Mouse (Mus musculus) megakaryocyte, embryonic 14.5 days (primary cell): Measurements from ENCODE around the gene Rpap1. TPM values are rescaled to one million over a fixed set of nuclear protein-coding genes. Genes with fewer than 3 reads are reported as not detected.
A peak's percentile ranks its signal among the peaks of the same experiment; 100 is the strongest.
"Not testable (repeated sequence)": the region's sequence is repeated elsewhere in the genome, so short reads cannot be mapped to it uniquely, and the experiment has no call there.

ENCODE experiments used
- H3K27me3 ChIP-seq: replicated peaks from 2 replicates; pipeline ENCODE3; 2012; ENCODE audit warnings: inconsistent platforms
- H3K36me3 ChIP-seq: replicated peaks from 2 replicates; pipeline ENCODE3; 2012; ENCODE audit warnings: low read length, inconsistent platforms, mixed read lengths
- H3K4me1 ChIP-seq: 2 replicates; pipeline ENCODE4 v1.6.1; 2012; ENCODE audit warnings: inconsistent platforms
- H3K4me3 ChIP-seq: replicated peaks from 2 replicates; pipeline ENCODE3; 2012; ENCODE audit warnings: moderate library complexity, mild to moderate bottlenecking, inconsistent platforms
- H3K9me3 ChIP-seq: 2 replicates; pipeline ENCODE4 v1.6.1; 2012; ENCODE audit warnings: inconsistent platforms
- FLI1 ChIP-seq: IDR thresholded peaks from 2 replicates; pipeline ENCODE4 v1.6.1; 2012; ENCODE audit warnings: low read length, inconsistent platforms, mixed read lengths
- GATA1 ChIP-seq: IDR thresholded peaks from 3 replicates; pipeline ENCODE4 v1.6.1; 2012; ENCODE audit warnings: mixed read lengths, low read length, inconsistent platforms, borderline replicate concordance
- polyA plus RNA-seq: library from polyadenylated mRNA; stranded (reverse); fragments of >175 nt; gene quantifications from 2 replicates; pipeline ENCODE4 v1.2.3, GENCODE M21; 2012; ENCODE audit warnings: low replicate concordance; ENCODE audit not compliant: insufficient read depth

Gene Rpap1
- polyA plus RNA-seq, 1 experiment = 8.7 TPM

DNA sequence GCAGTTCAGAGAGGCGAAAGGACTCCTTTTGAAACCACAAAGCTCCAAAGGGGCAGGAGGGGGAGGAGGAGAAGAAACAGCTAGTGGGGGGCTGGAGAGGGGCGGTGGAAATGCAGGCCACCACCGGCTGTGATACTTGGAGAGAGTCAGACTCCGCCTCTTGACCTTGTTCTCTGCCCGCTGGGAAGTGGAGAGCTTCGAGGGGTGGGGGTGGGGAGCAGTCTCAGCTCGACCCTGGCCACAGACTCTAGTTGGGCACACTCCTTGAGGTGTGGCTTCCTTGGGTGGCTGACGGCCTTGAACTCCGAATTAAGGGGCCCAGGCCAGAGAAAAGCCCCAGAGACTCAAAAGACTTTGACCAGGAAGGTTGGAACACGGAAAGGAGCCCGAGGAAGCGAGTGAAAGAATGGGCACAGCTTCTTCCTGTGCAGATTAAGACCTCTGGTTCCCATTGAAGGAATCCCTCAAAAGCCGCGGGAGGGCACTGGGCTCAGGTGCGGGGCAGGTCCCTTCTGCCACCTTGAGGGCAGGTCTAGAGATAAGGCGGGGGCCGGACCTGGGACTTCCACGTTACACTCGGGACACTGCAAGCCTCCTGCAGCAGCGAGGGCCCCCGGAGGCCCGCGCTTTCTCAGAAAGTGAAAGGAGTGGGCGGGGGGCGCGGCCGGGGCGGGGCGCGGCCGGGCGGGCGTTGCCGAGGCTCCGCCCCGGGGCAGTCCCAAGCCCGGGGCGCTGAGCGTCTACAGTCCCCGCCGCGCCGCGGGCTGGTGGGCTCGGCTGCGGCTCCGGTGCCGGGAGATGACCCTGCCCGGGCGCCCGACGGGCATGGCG lies 45.5 kb downstream of the Rpap1 start, which contains the start of gene Itpka:
TSS of gene Itpka (plus strand) at position 757 of the 831 bp plus-strand sequence.
- no peaks in the 10 kb centered on the region for H3K36me3 ChIP-seq
- peaks cover 47% of the 10 kb centered on the region for H3K27me3 ChIP-seq
- H3K4me3 ChIP-seq = peak within 1 kb of the TSS; percentile 97
- no peaks in the 10 kb centered on the region for H3K9me3 ChIP-seq
- TF ChIP-seq FLI1 (no peak), GATA1 (no peak)
- peaks cover 48% of the 10 kb centered on the region for H3K4me1 ChIP-seq

DNA sequence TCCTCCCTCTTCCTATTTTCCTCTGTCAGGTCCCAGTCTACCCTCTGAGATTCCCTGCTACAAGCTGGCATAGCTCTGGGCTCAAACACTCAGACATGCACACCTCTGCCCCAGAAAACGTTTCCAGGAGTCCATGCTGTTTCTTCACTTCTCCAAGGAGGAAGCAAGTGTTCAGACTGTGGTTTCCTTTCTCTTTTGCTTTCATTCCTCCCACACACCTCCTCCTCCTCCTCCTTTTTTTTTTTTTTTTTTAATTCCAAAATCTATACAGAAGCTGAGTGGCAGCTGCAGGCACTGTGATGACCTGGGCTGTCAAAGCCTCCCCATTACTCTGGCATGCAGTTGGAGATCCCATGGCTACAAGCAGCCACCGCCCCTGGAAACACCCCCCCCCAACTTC lies 46.8 kb downstream of the Rpap1 start:
- H3K9me3 ChIP-seq = no peaks in the 10 kb centered on the region
- peaks cover 2% of the 10 kb centered on the region for H3K36me3 ChIP-seq
- TF ChIP-seq FLI1 (no peak), GATA1 (no peak)
- H3K4me1 ChIP-seq = peaks cover 48% of the 10 kb centered on the region
- peak overlapping the region; percentile 97 for H3K4me3 ChIP-seq
- H3K27me3 ChIP-seq = peaks cover 39% of the 10 kb centered on the region

DNA sequence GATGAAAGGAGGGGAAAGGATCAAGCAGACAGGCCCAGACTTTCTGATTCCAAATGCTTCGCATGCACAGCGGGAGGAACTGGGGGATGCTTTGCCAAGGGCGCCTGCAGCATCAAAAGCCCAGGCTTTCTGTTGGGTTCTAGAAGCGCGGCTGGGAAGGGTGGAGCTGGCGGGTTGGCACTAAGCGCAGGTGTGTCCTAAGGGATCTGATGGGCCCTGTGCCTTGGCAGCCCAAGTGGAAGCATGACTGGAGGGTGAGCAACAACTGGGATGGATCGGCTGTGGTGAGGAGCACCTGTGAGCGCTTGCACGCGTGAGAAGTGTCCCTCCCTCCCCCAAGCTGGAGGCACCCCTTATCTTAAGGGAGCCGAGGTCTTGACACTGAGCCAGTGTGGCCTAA lies 50.2 kb downstream of the Rpap1 start:
- Histone ChIP-seq H3K36me3 (peaks cover 37% of the 10 kb centered on the region), H3K27me3 (peaks cover 13% of the 10 kb centered on the region), H3K4me3 (no peak overlapping the region), H3K9me3 (no peaks in the 10 kb centered on the region), H3K4me1 (peaks cover 21% of the 10 kb centered on the region)
- no peak for TF ChIP-seq GATA1
- TF ChIP-seq FLI1 = no peak

DNA sequence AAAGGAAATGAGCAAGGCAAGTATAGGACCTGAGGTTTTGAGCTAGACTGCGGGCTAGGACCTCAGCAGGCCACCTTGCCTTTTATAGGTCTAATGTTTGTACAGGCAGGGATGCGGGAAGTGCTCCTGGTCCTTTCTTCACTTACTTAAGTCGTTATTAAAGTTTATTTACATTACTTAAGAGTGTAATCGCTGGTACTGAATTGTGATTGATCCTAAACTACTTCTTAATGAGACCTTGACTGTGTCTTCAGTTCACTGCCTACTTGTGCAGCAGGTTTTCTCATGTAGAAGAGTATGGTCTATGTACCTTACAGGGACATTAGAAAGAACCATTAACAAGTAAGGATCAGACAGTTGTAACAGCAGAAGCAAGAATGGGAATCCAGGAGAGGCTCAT lies 56.6 kb downstream of the Rpap1 start:
- no peaks in the 10 kb centered on the region for H3K27me3 ChIP-seq
- no peaks in the 10 kb centered on the region for H3K9me3 ChIP-seq
- H3K36me3 ChIP-seq = peaks cover 97% of the 10 kb centered on the region
- no peaks in the 10 kb centered on the region for H3K4me1 ChIP-seq
- H3K4me3 ChIP-seq = no peak overlapping the region
- TF ChIP-seq FLI1 (no peak), GATA1 (no peak)

DNA sequence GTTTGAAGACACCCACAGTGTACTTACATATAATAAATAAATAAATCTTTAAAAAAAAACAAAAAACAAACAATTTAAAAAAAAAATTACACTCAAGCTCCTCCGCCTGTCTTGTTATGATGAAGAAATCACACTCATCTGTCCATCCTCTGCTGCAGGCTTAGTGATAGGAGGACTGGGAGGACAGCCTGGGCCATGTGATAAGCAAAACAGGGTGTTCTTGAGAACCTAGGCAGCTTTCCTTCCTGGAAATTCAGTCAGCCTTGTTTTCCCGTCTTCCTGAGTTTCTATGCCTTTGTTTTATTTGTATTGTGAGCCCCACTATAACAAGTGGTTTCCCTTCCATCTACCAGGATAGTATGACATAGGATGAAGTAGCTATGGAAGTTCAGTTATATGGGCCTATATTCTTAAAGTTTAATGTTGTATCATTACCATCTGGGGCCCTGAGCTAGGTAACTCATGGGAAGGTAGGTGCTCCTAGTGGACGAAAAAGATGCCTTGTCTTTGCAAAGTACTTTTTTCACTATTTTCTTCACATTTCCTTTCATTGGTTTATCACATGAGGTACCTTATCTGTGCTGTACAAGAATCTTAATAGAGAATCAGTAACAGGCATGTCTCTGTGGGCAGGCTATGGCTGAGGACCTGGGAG lies 59.4 kb downstream of the Rpap1 start:
- H3K9me3 ChIP-seq = no peaks in the 10 kb centered on the region
- TF ChIP-seq GATA1 (no peak), FLI1 (no peak)
- peaks cover 91% of the 10 kb centered on the region for H3K36me3 ChIP-seq
- no peaks in the 10 kb centered on the region for H3K27me3 ChIP-seq
- no peak overlapping the region for H3K4me3 ChIP-seq
- no peaks in the 10 kb centered on the region for H3K4me1 ChIP-seq

DNA sequence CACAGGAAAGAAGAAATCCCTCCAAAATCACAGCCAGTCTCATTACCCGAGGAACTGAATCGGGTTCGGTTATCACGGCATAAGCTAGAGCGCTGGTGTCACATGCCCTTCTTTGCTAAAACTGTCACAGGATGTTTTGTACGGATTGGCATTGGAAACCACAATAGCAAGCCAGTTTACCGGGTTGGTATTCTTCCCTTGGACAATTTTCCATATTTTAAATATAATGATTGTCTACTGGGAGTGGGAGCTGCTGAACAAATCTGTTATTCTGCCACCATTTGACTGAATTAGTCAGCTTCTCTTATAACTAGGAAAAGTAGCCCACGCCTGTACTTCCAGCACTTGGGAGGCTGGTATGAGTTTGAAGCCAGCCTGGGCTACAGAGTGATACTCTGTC lies 66.3 kb downstream of the Rpap1 start:
- Histone ChIP-seq H3K9me3 (no peaks in the 10 kb centered on the region), H3K4me3 (no peak overlapping the region), H3K27me3 (no peaks in the 10 kb centered on the region), H3K36me3 (peaks cover 90% of the 10 kb centered on the region), H3K4me1 (no peaks in the 10 kb centered on the region)
- TF ChIP-seq FLI1 = no peak
- TF ChIP-seq GATA1 = no peak

DNA sequence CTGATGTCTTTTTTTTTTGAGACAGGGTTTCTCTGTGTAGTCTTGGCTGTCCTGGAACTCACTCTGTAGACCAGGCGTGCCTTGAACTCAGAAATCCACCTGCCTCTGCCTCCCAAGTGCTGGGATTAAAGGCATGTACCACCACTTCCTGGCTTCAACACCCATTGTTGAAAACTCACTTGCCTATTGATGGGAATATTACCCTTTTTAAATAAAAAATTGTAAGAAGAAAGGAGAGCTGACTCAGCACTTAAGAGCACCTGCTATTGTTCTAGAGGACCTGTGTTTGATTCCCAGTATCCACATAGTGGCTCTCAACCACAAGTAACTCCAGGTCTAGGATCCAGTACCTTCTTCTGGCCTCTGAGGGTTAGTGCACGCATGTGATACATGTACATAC lies 71.5 kb downstream of the Rpap1 start:
- not testable (repeated sequence) for H3K27me3 ChIP-seq, H3K9me3 ChIP-seq, H3K4me1 ChIP-seq, H3K4me3 ChIP-seq
- peaks cover 91% of the 10 kb centered on the region for H3K36me3 ChIP-seq

Other genes with a start within 250 kb of the Rpap1 start
- 0.01 TPM in 1 of 2 replicates, not detected in the other for gene Exd1, start 239.9 kb downstream of the Rpap1 start, polyA plus RNA-seq
- 9.7 and 15.1 TPM in 2 replicates for gene Chp1, start 239.8 kb downstream of the Rpap1 start, polyA plus RNA-seq
- 1.3 TPM in 1 of 2 replicates, not detected in the other for gene Nusap1, start 169.2 kb downstream of the Rpap1 start, polyA plus RNA-seq
- 4.8 TPM in 1 of 2 replicates, not detected in the other for gene Oip5, start 169.1 kb downstream of the Rpap1 start, polyA plus RNA-seq
- 1.1 and 1.6 TPM in 2 replicates for gene Ndufaf1, start 124.7 kb downstream of the Rpap1 start, polyA plus RNA-seq
- gene Rtf1, start 112.5 kb downstream of the Rpap1 start, polyA plus RNA-seq = 19.2 and 81.2 TPM in 2 replicates
- gene Itpka, start 45.2 kb downstream of the Rpap1 start, polyA plus RNA-seq = 0.04 and 1.9 TPM in 2 replicates
- 0.25 TPM in 1 of 2 replicates, not detected in the other for gene Ltk, start 27.1 kb downstream of the Rpap1 start, polyA plus RNA-seq
- gene Tyro3, start 10.2 kb upstream of the Rpap1 start, polyA plus RNA-seq = 0.64 TPM in 1 of 2 replicates, not detected in the other
- 0.28 and 1.3 TPM in 2 replicates for gene Mga, start 109.7 kb upstream of the Rpap1 start, polyA plus RNA-seq
- 0.82 TPM in 1 of 2 replicates, not detected in the other for gene Mapkbp1, start 185.2 kb upstream of the Rpap1 start, polyA plus RNA-seq
- 4.2 and 5.5 TPM in 2 replicates for gene Jmjd7, start 239.9 kb upstream of the Rpap1 start, polyA plus RNA-seq
- 0.16 TPM in 1 of 2 replicates, not detected in the other for gene Gm28042, start 240.0 kb upstream of the Rpap1 start, polyA plus RNA-seq
- 0.34 and 2.8 TPM in 2 replicates for gene Pla2g4b, start 245.9 kb upstream of the Rpap1 start, polyA plus RNA-seq